Mouse (Mus musculus): ENCODE measurements around the gene Nppa. TPM values are rescaled to one million over a fixed set of nuclear protein-coding genes. Genes with fewer than 3 reads are reported as not detected.

Gene Nppa
- not detected for total RNA-seq (2023)

DNA sequence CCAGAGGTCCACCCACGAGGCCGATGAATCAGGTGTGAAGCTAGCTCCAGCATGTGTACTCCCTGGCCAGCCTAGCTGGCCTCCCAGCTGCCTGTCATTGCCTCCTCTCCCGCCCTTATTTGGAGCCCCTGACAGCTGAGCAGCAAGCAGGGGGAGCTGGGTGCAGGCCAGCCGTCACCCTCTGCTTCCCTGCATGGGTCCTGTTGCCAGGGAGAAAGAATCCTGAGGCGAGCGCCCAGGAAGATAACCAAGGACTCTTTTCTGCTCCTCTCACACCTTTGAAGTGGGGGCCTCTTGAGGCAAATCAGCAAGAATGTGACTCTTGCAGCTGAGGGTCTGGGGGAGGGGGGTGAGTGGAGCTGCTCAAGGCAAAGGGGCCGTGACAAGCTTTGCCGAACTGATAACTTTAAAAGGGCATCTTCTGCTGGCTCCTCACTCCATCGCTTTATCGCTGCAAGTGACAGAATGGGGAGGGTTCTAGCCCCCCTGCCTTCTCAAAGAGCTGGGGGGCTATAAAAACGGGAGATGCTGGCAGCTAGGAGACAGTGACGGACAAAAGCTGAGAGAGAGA is at the start of gene Nppa:
Gene Nppa, plus strand, starts transcription at position 521 of the 571 bp plus-strand sequence.

DNA sequence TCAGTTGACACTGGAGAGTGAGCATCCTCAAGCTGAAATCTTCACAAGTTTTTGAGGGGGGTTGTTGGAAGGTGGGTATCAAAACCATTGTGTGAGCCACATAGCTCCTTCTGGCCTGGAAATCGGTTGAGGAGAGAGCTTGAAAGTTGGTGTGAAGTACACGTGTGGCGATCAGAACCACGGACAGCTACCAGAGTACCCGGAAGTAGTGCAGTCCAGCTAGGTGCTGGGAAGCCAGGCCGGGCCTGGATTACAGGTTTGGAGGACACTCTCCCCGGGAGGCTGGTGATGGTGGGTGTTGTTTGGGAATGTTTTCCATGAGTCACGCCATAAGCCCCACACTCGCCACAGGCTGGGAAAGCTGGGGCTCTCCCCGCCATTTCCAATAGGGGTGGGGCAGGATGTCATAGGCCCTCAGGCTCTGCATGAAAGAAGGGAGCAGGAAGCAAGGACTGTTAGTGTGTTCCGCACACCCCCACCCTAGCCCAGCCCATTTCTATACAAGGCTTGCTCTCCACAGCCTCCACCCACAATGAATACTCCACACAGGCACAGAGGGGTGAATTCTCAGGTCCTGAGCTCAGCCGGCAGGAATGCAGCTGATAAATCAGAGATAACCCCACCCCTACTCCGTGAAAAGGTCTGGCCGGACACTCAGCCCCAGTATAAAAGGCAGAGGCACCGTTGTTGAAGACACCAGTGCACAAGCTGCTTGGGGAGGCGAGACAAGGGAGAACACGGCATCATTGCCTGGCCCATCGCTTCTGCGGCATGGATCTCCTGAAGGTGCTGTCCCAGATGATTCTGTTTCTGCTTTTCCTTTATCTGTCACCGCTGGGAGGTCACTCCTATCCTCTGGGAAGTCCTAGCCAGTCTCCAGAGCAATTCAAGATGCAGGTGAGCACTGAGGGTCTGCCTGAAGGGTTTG is 15.1 kb upstream of the Nppa start, which contains the start of gene Nppb:
Gene Nppb, plus strand, starts transcription at position 584 of the 928 bp plus-strand sequence.

DNA sequence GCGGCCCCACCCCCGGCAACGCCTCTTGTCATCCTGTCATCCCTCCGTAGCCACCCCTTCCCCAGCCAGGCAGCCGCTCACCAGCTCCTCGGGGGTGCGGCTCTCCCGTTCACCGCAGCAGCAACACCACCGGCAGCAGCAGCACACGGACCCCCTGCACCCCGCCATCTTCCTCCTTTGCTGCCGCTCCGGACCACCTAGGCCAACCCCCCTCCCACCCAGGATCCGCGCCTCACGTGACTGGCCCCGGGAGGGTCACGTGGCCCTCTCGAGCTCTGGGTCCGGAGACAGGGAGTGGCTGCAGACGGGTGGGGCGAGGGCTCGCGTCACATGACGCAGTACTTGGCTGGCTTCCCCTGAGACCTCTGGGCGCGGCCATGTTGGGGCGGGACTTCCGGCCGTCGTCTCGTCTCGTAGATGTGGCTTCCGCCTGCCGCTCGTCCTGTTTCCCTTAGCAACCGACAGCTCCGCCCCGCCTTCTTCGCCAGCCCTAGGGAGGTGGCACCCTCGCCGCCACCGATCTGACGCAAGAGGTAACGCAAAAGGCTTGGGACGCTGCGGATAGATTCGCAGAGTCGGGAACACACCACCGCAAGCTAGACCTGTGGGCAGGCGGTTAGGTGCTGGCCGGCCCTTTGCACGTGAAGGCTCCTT is 38.2 kb downstream of the Nppa start, which contains the start of the genes Clcn6 and Mthfr:
Gene Clcn6, minus strand, starts transcription at position 222 of the 654 bp plus-strand sequence.
Gene Mthfr, plus strand, starts transcription at position 478 of the 654 bp plus-strand sequence.

Other genes with a start within 250 kb of the Nppa start
- gene Zfp984, start 190.9 kb upstream of the Nppa start, total RNA-seq (2023): 12.5 TPM
- 6.1 TPM for gene Zfp933, start 152.4 kb upstream of the Nppa start, total RNA-seq (2023)
- 49.7 TPM for gene Miip, start 131.9 kb upstream of the Nppa start, total RNA-seq (2023)
- gene Fv1, start 131.7 kb upstream of the Nppa start, total RNA-seq (2023): 12.5 TPM
- gene Mfn2, start 96.0 kb upstream of the Nppa start, total RNA-seq (2023): 34.6 TPM
- gene Plod1, start 64.0 kb upstream of the Nppa start, total RNA-seq (2023): 4.6 TPM
- 59.8 TPM for gene 2510039O18Rik, start 59.8 kb upstream of the Nppa start, total RNA-seq (2023)
- not detected for gene Nppb, start 14.9 kb upstream of the Nppa start, total RNA-seq (2023)
- gene Clcn6, start 38.1 kb downstream of the Nppa start, total RNA-seq (2023): 30.9 TPM
- gene Mthfr, start 38.4 kb downstream of the Nppa start, total RNA-seq (2023): 34.5 TPM
- 16.3 TPM for gene Agtrap, start 87.3 kb downstream of the Nppa start, total RNA-seq (2023)
- 18.0 TPM for gene Mad2l2, start 129.7 kb downstream of the Nppa start, total RNA-seq (2023)
- not detected for gene Draxin, start 130.0 kb downstream of the Nppa start, total RNA-seq (2023)
- gene Fbxo6, start 151.4 kb downstream of the Nppa start, total RNA-seq (2023): 17.5 TPM
- gene Fbxo44, start 159.8 kb downstream of the Nppa start, total RNA-seq (2023): 4.2 TPM
- gene Fbxo2, start 159.9 kb downstream of the Nppa start, total RNA-seq (2023): not detected

All from CD4-positive naive resting alpha-beta T cell, adult 76 days (primary cell).